Comparison of ENCODE assay signal across 10 mouse cellular contexts in the genomic region with DNA sequence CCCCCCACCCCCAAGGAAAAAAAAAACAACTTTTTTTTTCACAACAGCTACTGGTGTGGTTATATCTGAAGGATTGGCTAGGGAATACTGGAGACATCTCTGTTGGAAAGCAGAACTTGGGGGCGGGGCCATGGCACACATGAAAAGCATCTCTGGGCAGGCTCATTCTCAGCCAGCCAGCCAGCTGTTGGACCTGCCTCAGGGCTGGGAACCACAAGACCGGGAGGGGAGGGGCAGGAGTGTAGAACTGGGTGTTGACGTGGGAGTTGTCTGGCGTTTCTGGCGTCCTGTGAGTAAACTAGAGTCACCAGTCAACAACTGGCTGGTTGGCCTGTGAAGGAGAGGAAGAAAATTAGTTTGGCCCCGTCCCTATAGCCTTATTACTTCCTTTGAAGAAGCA. TPM values are rescaled to one million over a fixed set of nuclear protein-coding genes. Genes with fewer than 3 reads are reported as not detected.
DNase-seq lines count a peak whose midpoint lies in the region; ATAC-seq and TF ChIP-seq lines count a peak whose summit lies in the region.
"Had no signal": no experiment of that assay in that cellular context is flagged by ENCODE, and none has a peak within 500 bp of the region (broad histone marks: within the 10 kb centered on the region; RNA-seq: fewer than 3 reads in every experiment).

No protein-coding gene starts in this region.

- H3K4me3 ChIP-seq in forebrain, embryonic 13.5 days: no peak overlapping the region
- no peak overlapping the region for H3K4me3 ChIP-seq in forebrain, embryonic 12.5 days (replicated peaks)
- no peak overlapping the region for H3K4me3 ChIP-seq in hindbrain, postnatal 0 days (ENCODE audit: low read length)
- no peak overlapping the region for H3K4me3 ChIP-seq in midbrain, embryonic 14.5 days (replicated peaks; ENCODE audit: low read depth, low read length)

- 73% methylated on average over 6 of the region's 6 CpGs for WGBS in forebrain, embryonic 13.5 days
- 80% methylated on average over 6 of the region's 6 CpGs for WGBS in forebrain, embryonic 12.5 days
- 65% methylated on average over 6 of the region's 6 CpGs for WGBS in hindbrain, postnatal 0 days
- WGBS in midbrain, embryonic 14.5 days: 88% methylated on average over 6 of the region's 6 CpGs

- H3K27me3 ChIP-seq in forebrain, embryonic 13.5 days: no peaks in the 10 kb centered on the region
- H3K27me3 ChIP-seq in forebrain, embryonic 12.5 days: no peaks in the 10 kb centered on the region
- no peaks in the 10 kb centered on the region for H3K27me3 ChIP-seq in hindbrain, postnatal 0 days (ENCODE audit: insufficient read depth, low read length)
- no peaks in the 10 kb centered on the region for H3K27me3 ChIP-seq in midbrain, embryonic 14.5 days (ENCODE audit: control insufficient read depth, insufficient read depth, low read length)

- H3K9me3 ChIP-seq in forebrain, embryonic 13.5 days (replicated peaks): no peaks in the 10 kb centered on the region
- no peaks in the 10 kb centered on the region for H3K9me3 ChIP-seq in forebrain, embryonic 12.5 days
- no peaks in the 10 kb centered on the region for H3K9me3 ChIP-seq in hindbrain, postnatal 0 days (ENCODE audit: low read length)
- H3K9me3 ChIP-seq in midbrain, embryonic 14.5 days (ENCODE audit: control insufficient read depth, low read length): no peaks in the 10 kb centered on the region

- 0 out of 2 replicates have a peak overlapping the region, but pooled peaks have one; percentile 34 for H3K9ac ChIP-seq in forebrain, embryonic 13.5 days
- no peak overlapping the region for H3K9ac ChIP-seq in forebrain, embryonic 12.5 days
- no peak overlapping the region for H3K9ac ChIP-seq in hindbrain, postnatal 0 days (replicated peaks; ENCODE audit: low read length)
- no peak overlapping the region for H3K9ac ChIP-seq in midbrain, embryonic 14.5 days (replicated peaks; ENCODE audit: low read length)

- peak; percentile 65 for DNase-seq in 3T3-L1 (ENCODE audit: low read depth, low spot score)
- DNase-seq in gastrocnemius, adult 18-20 months (ENCODE audit: low spot score): peak; percentile 76
- DNase-seq in lung, postnatal 10 days: peak; percentile 86
- DNase-seq in left cerebral cortex, adult 9 months (ENCODE audit: low spot score in 2 of 2): no peak
- no peak for DNase-seq in hindbrain, postnatal 0 days (ENCODE audit: low spot score)
- DNase-seq in midbrain, embryonic 14.5 days: no peak

- H3K4me2 ChIP-seq in forebrain, embryonic 13.5 days: no peak overlapping the region
- no peak overlapping the region for H3K4me2 ChIP-seq in forebrain, embryonic 12.5 days
- H3K4me2 ChIP-seq in hindbrain, postnatal 0 days (ENCODE audit: low read depth, low read length): no peak overlapping the region
- H3K4me2 ChIP-seq in midbrain, embryonic 14.5 days (ENCODE audit: low read length): no peak overlapping the region

- H3K27ac ChIP-seq in forebrain, embryonic 13.5 days: no peak overlapping the region
- no peak overlapping the region for H3K27ac ChIP-seq in forebrain, embryonic 12.5 days
- H3K27ac ChIP-seq in hindbrain, postnatal 0 days: no peak overlapping the region
- no peak overlapping the region for H3K27ac ChIP-seq in midbrain, embryonic 14.5 days (replicated peaks; ENCODE audit: low read depth, low read length)

- no peak for TF ChIP-seq CTCF in hindbrain, postnatal 0 days (IDR thresholded peaks at IDR 0.05; ENCODE audit: low read depth)

- peaks cover 100% of the 10 kb centered on the region for H3K36me3 ChIP-seq in forebrain, embryonic 13.5 days (ENCODE audit: poor library complexity, severe bottlenecking)
- H3K36me3 ChIP-seq in forebrain, embryonic 12.5 days (replicated peaks): peaks cover 98% of the 10 kb centered on the region
- H3K36me3 ChIP-seq in hindbrain, postnatal 0 days (ENCODE audit: insufficient read depth, low read length): peaks cover 53% of the 10 kb centered on the region
- H3K36me3 ChIP-seq in midbrain, embryonic 14.5 days (ENCODE audit: control insufficient read depth, insufficient read depth, low read length): peaks cover 95% of the 10 kb centered on the region

- H3K4me1 ChIP-seq in forebrain, embryonic 13.5 days: peaks cover 30% of the 10 kb centered on the region
- peaks cover 22% of the 10 kb centered on the region for H3K4me1 ChIP-seq in forebrain, embryonic 12.5 days
- no peaks in the 10 kb centered on the region for H3K4me1 ChIP-seq in hindbrain, postnatal 0 days (ENCODE audit: insufficient read depth, low read length)
- 0 out of 2 replicates have a peak, but pooled peaks cover 5% of the 10 kb centered on the region for H3K4me1 ChIP-seq in midbrain, embryonic 14.5 days (ENCODE audit: control insufficient read depth, insufficient read depth, low read length)

- no peak for ATAC-seq in forebrain, embryonic 13.5 days
- no peak for ATAC-seq in forebrain, embryonic 12.5 days (ENCODE audit: low FRiP score)
- no peak for ATAC-seq in hindbrain, postnatal 0 days
- ATAC-seq in midbrain, embryonic 14.5 days (ENCODE audit: low FRiP score, low TSS enrichment): no peak

RNA-seq across cellular contexts. Expression of gene Prss53, which starts 4.8 kb away (rescaled TPM):
- polyA plus RNA-seq in forebrain, embryonic 13.5 days (2015; fragmentation: Nextera tagmentation; extraction: Ambion mirVana): 0.66 and 0.77 TPM in 2 replicates
- 0.49 and 0.77 TPM in 2 replicates for polyA plus RNA-seq in forebrain, embryonic 12.5 days (2016; fragmentation: Nextera tagmentation; extraction: Ambion mirVana)
- 1 to 10 TPM; 1.9 TPM for total RNA-seq in gastrocnemius, adult 18-20 months (2021)
- 0.72 and 1.8 TPM in 2 replicates for total RNA-seq in hindbrain, postnatal 0 days (2014; rRNA removed)
- 1.0 and 1.3 TPM in 2 replicates for polyA plus RNA-seq in hindbrain, postnatal 0 days (2015; fragmentation: Nextera tagmentation; extraction: Ambion mirVana)
- polyA plus RNA-seq in midbrain, embryonic 14.5 days (2014; fragmentation: Nextera tagmentation; extraction: Ambion mirVana): 0.80 and 1.1 TPM in 2 replicates

RNA-seq across cellular contexts. Expression of gene Gm21974, which starts 9.3 kb away (rescaled TPM):
- polyA plus RNA-seq in forebrain, embryonic 13.5 days (2015; fragmentation: Nextera tagmentation; extraction: Ambion mirVana): not detected in 2 replicates
- not detected in 2 replicates for polyA plus RNA-seq in forebrain, embryonic 12.5 days (2016; fragmentation: Nextera tagmentation; extraction: Ambion mirVana)
- not detected for total RNA-seq in gastrocnemius, adult 18-20 months (2021)
- not detected in 2 replicates for total RNA-seq in hindbrain, postnatal 0 days (2014; rRNA removed)
- not detected in 2 replicates for polyA plus RNA-seq in hindbrain, postnatal 0 days (2015; fragmentation: Nextera tagmentation; extraction: Ambion mirVana)
- not detected in 2 replicates for polyA plus RNA-seq in midbrain, embryonic 14.5 days (2014; fragmentation: Nextera tagmentation; extraction: Ambion mirVana)
- total RNA-seq: left cerebral cortex, postnatal 10 days had no signal
- polyA plus RNA-seq: frontal cortex, adult 2 months had no signal

RNA-seq across cellular contexts. Expression of gene Zfp668, which starts 9.3 kb away (rescaled TPM):
- polyA plus RNA-seq in forebrain, embryonic 13.5 days (2015; fragmentation: Nextera tagmentation; extraction: Ambion mirVana): 39.1 and 44.8 TPM in 2 replicates
- 33.9 and 38.2 TPM in 2 replicates for polyA plus RNA-seq in forebrain, embryonic 12.5 days (2016; fragmentation: Nextera tagmentation; extraction: Ambion mirVana)
- total RNA-seq in gastrocnemius, adult 18-20 months (2021): 1 to 10 TPM; 3.2 to 4.1 TPM
- total RNA-seq in hindbrain, postnatal 0 days (2014; rRNA removed): 25.8 and 26.2 TPM in 2 replicates
- polyA plus RNA-seq in hindbrain, postnatal 0 days (2015; fragmentation: Nextera tagmentation; extraction: Ambion mirVana): 21.8 and 22.4 TPM in 2 replicates
- 32.0 and 42.3 TPM in 2 replicates for polyA plus RNA-seq in midbrain, embryonic 14.5 days (2014; fragmentation: Nextera tagmentation; extraction: Ambion mirVana)

RNA-seq across cellular contexts. Expression of gene Vkorc1, which starts 9.5 kb away (rescaled TPM):
- polyA plus RNA-seq in forebrain, embryonic 13.5 days (2015; fragmentation: Nextera tagmentation; extraction: Ambion mirVana): 55.8 and 59.5 TPM in 2 replicates
- 36.6 and 46.6 TPM in 2 replicates for polyA plus RNA-seq in forebrain, embryonic 12.5 days (2016; fragmentation: Nextera tagmentation; extraction: Ambion mirVana)
- 1 to 10 TPM; 7.5 to 9.9 TPM for total RNA-seq in gastrocnemius, adult 18-20 months (2021)
- total RNA-seq in hindbrain, postnatal 0 days (2014; rRNA removed): 37.2 and 43.0 TPM in 2 replicates
- polyA plus RNA-seq in hindbrain, postnatal 0 days (2015; fragmentation: Nextera tagmentation; extraction: Ambion mirVana): 72.6 and 79.8 TPM in 2 replicates
- 53.2 and 64.0 TPM in 2 replicates for polyA plus RNA-seq in midbrain, embryonic 14.5 days (2014; fragmentation: Nextera tagmentation; extraction: Ambion mirVana)

RNA-seq across cellular contexts. Expression of gene Zfp646, which starts 9.9 kb away (rescaled TPM):
- 12.9 and 15.5 TPM in 2 replicates for polyA plus RNA-seq in forebrain, embryonic 13.5 days (2015; fragmentation: Nextera tagmentation; extraction: Ambion mirVana)
- 22.2 and 26.6 TPM in 2 replicates for polyA plus RNA-seq in forebrain, embryonic 12.5 days (2016; fragmentation: Nextera tagmentation; extraction: Ambion mirVana)
- 10 to 100 TPM; 12.4 to 12.6 TPM for total RNA-seq in gastrocnemius, adult 18-20 months (2021)
- 34.6 and 35.0 TPM in 2 replicates for total RNA-seq in hindbrain, postnatal 0 days (2014; rRNA removed)
- polyA plus RNA-seq in hindbrain, postnatal 0 days (2015; fragmentation: Nextera tagmentation; extraction: Ambion mirVana): 3.4 and 4.4 TPM in 2 replicates
- polyA plus RNA-seq in midbrain, embryonic 14.5 days (2014; fragmentation: Nextera tagmentation; extraction: Ambion mirVana): 13.2 and 15.5 TPM in 2 replicates

Comparison
In these comparisons a context has a peak if more than half of its experiments do, and no peak if none do; other contexts are left out.
1. DNase-seq: peak in 3T3-L1 (single experiment), gastrocnemius, adult 18-20 months (single experiment) and lung, postnatal 10 days (single experiment); none in left cerebral cortex, adult 9 months (0 of 2), hindbrain, postnatal 0 days (single experiment) and midbrain, embryonic 14.5 days (single experiment).